Mouse (Mus musculus): ENCODE data around the gene Mrpl52.

DNA sequence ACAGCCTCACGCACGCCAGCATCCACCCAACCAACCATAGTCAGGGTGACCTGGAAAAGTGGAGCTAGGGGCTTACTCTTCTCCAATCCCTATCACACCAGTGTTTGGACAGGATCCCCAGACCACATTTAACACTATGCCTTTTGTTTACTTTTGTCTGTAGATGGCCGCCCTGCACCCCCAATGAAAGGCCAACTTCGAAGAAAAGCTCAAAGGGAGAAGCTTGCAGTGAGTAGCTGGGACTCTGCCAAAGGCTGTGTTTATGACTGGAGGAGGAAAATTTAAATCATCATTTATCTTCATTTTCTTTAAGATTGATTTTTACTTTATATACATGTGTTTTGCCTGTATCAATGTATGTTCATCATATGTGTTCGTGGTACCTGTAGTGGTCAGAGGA is 1.7 kb downstream of the Mrpl52 start:
- TF ChIP-seq CTCF (IDR thresholded peaks at IDR 0.05; ENCODE audit: control insufficient read depth, insufficient read depth, insufficient read length) (no peak), MAX (IDR thresholded peaks at IDR 0.05) (no peak), FOSL1 (IDR thresholded peaks at IDR 0.05; ENCODE audit: insufficient read depth, low read length, poor library complexity, severe bottlenecking) (no peak), MYOG (IDR thresholded peaks at IDR 0.05; ENCODE audit: control insufficient read depth, extremely low read depth, insufficient read length) (no peak), MYOD1 (IDR thresholded peaks at IDR 0.05; ENCODE audit: control insufficient read depth, insufficient read length, low read depth) (no peak), USF1 (IDR thresholded peaks at IDR 0.05; ENCODE audit: low read depth) (no peak), CEBPB (IDR thresholded peaks at IDR 0.05; ENCODE audit: low read depth) (no peak)
